Mouse (Mus musculus) T-helper 17 cell (primary cell): ENCODE measurements around the gene Strip2.

Experiments used
- in situ Hi-C, 2 experiments: fragments of 300-600 bp; cut with MboI, MseI; formaldehyde crosslinking; loops; 1 replicate in 1 of 2; 2 replicates in 1 of 2; pipeline ENCODE4 v1.15.1; 2025; ENCODE audit warnings: high pct_unique_total_duplicates in 2 of 2

The Strip2 gene

DNA sequence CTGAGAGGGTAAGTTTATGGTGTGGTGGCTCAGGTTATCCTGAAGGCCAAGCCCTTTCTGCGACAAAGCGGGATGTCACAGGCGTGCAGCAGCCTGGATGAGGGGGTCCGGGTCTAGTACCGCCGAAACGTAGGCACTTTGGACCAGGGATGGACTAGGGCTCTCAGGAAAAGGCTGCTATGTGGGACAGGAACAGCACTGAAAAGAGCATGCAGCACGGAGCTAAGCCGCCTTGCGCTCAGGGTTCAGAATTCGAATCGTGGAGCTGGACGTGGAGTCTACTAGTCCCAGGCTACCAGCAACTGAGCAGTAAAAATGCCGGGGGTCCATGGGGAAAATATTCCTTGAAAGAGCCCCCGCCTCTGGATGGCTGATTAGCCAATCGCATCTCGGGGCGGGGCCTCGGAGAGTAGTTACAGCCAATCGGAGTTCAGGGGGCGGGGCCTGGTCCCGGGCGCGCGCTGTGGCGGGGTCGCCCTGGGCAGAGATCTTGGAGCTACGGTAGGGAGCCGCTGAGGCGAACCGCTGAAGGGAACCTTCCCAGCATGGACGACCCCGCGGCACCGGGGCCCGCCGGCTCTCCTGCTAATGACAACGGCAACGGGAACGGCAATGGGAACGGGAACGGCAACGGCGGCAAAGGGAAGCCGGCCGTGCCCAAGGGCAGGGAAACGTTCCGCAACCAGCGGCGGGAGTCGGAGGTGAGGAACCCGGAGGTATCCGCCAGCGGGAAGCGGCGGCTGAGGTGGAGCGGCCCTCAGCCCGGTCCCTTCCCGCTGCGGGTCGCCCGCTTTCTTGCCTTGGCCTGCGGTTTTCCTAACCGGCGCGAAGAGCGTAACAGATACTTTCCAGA, at the start of gene Strip2:
Gene Strip2 (plus strand): TSS at position 483 of the 853 bp plus-strand sequence.
- in situ Hi-C loops: loop anchor here in 1 of 2 experiments (5.0 kb wide), 1 partner anchor 64 kb away; no protein-coding TSS in a partner anchor

DNA sequence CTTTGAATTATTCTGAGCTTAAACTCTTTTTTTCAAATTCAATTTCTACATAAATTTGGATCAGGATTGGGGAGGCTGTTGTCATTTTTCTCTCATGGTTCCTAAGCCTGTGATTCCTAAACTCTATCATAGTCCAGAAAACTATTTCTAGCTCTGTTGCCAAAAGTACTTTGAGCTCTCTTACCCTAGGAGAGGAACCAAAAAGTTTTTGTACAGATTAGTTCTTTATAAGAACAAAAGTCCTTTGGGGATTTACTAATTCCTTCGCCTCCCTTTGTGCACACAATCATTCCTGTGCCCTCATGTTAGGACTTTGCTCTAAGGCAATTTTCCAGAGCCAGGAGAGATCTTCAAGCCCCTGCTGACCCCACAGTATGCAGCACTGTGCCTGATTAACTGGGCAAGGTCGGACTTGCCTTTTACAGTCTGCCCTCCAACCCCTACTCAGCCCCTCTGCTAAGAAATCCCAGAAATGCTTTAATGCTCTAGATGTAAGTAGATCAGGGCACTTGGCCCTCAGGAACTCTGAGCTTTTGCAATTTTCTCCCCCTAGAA, 48.4 kb upstream of the Strip2 start:
- in situ Hi-C loops: no loop called here

GRCm38 (mm10) chr6:29873654-29874053, 43.2 kb upstream of the Strip2 start:
- in situ Hi-C loops: no loop called here

DNA sequence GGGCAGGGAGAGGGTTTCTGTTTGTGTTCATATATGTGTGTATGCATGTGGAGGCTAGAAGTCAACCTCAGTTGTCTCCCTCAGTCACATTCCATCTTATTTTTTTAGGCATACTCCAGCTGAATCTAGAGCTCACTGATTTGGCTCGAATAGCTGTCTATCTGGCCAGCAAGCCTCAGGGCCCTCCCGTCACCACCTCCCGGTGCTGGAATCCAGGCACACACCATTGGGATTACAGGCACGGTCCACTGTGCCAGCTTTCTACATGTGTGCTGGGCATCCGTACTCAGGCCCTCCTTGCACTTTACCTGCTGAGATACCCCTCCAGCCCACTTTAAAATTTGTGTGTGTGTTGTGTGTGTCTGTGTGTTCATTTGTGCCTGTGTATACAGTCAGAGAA, 41.2 kb upstream of the Strip2 start:
- in situ Hi-C loops: no loop called here

DNA sequence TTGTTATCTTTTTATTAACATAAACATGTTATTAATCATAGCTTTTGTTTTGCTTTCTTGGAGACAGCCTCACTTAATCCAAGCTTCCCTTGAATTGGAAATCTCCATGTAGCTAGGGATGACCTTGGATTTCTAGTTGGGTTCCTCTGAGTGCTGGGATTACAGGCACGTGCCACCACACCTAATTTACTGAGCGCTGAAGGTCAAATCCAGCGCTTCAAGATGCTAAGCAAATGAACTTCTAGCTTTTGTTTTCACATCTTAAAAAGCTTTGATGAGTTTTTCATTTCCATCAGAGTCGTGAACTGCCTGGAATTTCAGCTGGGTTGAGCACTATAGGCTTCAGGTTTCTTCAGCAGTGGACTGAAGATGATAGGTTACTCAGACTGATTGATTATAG, 40.0 kb upstream of the Strip2 start:
- in situ Hi-C loops: no loop called here

GRCm38 (mm10) chr6:29879579-29879978, 37.2 kb upstream of the Strip2 start:
- in situ Hi-C loops: no loop called here

- in situ Hi-C loops: no loop called here
These were observed 36.0 kb upstream of the Strip2 start for GRCm38 (mm10) chr6:29880796-29881195.

- in situ Hi-C loops: no loop called here
These were observed 34.9 kb upstream of the Strip2 start for GRCm38 (mm10) chr6:29881936-29882335.

DNA sequence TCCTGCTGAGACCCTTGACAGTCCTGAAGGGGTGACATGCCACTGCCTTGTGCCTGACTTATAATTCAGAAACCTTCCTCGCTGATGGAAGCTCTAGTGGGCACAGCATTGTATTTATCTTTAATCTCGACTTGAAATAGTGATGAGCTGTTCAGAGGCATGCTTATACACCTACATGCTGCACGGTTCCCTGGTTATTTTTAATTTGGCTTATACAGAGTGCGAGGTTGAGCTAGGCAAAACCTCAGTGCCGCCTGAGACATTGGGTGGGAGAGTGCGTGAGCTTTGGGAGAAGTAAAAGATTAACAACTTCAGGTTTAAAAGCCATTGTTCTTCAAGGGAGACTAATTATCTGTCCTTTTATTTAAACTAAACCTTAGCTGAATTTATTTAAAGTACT, 33.9 kb upstream of the Strip2 start:
- in situ Hi-C loops: no loop called here

DNA sequence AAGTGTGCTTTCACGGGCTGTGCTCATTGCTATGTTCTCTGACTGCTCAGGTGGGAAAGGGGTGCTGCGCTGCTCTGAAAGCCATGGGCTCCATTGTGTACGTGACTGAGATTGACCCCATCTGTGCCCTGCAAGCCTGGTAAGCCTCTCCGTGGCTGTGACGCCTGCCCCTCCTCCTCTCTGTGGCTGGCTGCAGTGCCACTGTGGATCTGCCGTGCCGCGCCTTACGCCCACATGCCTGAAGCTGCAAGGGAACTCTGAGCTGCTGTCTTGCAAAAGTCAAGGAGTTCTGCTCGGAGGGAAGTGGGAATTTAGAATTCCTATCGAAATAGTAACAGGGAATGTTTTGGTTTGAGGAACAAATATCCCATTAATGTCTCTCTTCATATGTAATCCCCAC, 25.7 kb upstream of the Strip2 start:
- in situ Hi-C loops: loop anchor here in 1 of 2 experiments (10.0 kb wide), 1 partner anchor 556 kb away; no protein-coding TSS in a partner anchor

DNA sequence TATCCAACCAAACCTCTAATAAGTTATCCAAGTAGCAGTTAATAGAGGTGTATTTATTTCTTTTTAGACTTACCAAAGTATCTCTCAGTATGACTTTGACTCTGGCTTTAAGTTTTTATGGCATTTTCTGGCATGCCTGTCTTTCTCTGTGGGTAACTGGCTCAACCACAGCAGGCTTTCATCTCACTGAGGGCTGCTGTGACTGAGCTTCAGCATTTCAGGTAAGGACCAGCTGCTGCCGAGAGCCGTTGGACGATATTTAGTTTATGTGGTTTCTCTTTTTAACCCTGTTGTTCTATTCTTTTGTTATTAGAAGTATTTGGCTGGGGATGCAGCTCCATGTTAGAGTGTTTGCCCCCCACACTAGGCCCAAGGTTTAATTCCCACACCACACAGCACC, 19.8 kb upstream of the Strip2 start:
- in situ Hi-C loops: loop anchor here in 1 of 2 experiments (10.0 kb wide), 1 partner anchor 562 kb away; no protein-coding TSS in a partner anchor

DNA sequence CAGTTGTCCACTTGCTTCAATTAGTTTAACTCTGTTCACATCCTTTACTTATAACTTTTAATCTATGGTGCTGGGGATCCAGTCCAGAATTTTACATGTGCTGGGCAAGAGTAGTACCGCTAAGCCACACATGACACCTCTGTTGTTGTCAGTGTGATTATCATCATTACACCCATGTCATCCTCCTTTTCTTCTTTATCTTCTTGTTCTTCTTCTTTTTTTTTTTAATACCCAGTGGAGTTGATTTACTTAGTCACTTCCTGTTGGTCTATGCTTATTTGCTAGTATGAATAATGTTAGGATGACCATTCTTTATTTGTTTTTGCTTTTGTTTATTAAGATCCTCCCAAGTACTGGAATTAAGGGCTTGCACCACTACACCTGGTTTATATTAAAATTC, 15.4 kb upstream of the Strip2 start:
- in situ Hi-C loops: no loop called here

GRCm38 (mm10) chr6:29902256-29902655, 14.6 kb upstream of the Strip2 start:
- in situ Hi-C loops: no loop called here

DNA sequence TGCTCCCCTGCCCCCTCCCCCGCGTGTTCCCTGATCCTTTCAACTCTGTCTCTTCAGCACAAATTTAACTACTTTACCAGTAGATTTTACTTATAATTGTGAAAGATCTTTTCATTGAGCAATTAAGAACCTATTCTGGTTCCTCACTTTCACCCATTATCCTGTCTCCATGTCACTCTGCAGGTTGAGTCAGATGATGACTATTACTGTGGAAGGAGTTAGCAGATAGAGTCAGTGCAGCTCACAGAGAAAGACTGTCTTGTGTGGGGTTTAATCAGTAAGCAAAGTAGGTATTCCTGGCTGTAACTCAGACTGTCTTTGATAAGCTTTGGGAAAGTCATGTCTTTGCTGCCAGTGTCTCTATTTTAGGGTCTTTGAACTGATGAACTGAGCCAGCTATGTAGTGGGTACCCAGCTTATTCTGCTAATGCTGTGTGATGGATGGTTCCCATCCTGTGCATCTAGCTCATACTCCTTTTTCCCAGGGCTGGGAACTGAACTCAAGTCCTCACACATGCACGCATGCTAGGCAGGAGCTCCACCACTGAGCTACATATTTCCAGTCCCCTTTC, 13.4 kb upstream of the Strip2 start:
- in situ Hi-C loops: no loop called here

DNA sequence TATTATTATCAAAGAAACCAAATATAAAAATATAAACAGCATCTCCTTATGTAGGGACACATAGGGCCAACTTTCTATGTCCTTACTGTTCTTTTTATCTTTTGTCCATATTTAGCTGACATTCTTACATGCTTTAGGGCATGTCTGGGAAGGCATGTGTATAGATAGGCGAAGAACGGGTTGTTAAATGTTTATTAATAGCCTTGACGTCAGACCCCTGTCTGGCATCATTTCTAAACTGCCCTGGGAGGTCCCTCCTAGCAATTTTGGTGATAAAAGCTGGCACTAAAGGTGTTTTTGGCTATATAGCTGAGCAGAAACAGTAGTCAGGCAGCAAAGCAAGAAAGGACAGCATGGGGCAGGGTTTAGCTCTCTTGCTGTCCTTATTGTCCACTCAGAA, 12.5 kb upstream of the Strip2 start:
- in situ Hi-C loops: no loop called here

- in situ Hi-C loops: no loop called here
These were observed 6.2 kb upstream of the Strip2 start for GRCm38 (mm10) chr6:29910631-29911030.

GRCm38 (mm10) chr6:29913673-29914072, 3.1 kb upstream of the Strip2 start:
- in situ Hi-C loops: no loop called here

GRCm38 (mm10) chr6:29914136-29914535, 2.7 kb upstream of the Strip2 start:
- in situ Hi-C loops: no loop called here

GRCm38 (mm10) chr6:29915836-29916235, 976 bp upstream of the Strip2 start:
- in situ Hi-C loops: loop anchor here in 1 of 2 experiments (5.0 kb wide), 1 partner anchor 64 kb away; no protein-coding TSS in a partner anchor

- in situ Hi-C loops: loop anchor here in 1 of 2 experiments (5.0 kb wide), 1 partner anchor 65 kb away; no protein-coding TSS in a partner anchor
These were observed 540 bp downstream of the Strip2 start for GRCm38 (mm10) chr6:29917383-29917720.

DNA sequence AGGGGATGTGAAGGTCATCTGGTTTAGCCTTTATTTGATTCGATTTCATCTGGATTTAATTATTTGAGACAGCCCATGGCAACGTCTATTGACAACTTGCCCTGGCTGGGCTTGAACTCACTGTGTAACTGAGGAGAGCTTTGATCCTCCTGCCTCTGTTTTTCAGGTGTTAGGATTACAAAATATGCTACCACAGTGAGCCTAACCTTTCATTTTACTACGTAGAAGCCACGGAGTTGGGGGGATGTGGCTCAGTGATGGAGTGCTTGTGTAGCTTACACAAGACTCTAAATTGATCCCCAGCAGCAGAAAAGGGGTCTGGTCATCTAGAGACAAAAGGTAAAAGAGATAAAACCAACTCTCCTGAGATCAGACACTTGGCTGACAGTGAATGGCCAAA, 1.1 kb downstream of the Strip2 start:
- in situ Hi-C loops: loop anchor here in 1 of 2 experiments (5.0 kb wide), 1 partner anchor 66 kb away; no protein-coding TSS in a partner anchor

DNA sequence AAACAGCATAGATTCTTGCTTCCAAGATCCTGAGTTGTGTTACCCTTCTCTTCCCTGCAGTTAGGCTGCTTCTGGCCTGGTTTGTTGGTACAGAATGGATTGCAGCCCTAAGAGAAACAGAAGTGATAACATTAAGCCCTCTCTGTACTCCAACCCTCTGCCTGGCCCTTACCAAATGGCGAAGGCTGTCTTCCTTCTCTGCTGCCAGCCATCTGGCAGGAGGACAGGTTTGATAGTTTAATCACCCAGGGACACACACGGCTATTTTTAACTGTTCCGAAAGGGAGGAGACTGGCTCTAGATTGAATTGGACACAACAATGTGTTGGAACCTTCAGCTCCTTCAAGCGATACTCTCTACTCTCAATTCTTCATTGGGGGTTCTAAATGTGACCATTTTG, 6.7 kb downstream of the Strip2 start:
- in situ Hi-C loops: no loop called here
